Mouse (Mus musculus): ENCODE results near the gene Nos1. TPM values are rescaled to one million over a fixed set of nuclear protein-coding genes. Genes with fewer than 3 reads are reported as not detected.

Nos1 gene
- polyA plus RNA-seq, 1 experiment from 2014 or later, result 3.0 TPM

DNA sequence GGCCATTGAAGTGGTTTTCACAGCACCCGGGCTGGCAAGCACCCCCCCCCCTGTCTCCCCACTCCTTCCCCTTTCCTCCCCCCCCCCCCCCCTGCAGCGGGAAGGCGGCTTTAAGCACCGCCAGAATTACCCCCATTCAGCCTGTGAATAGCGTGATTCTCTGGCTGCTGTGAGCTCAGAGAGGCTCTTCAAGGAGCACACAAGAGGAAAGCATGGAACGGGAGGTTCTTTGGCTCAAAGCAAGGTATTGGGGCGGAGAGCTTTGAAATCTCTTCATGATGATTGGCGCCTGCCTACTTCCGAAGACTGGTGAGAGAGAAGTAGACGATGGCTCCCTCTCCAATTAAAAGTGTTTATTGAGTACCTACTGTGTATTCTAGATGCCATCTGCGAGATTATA, 44.5 kb downstream of the Nos1 start:
- no peak for ATAC-seq (ENCODE audit: low FRiP score)
- H3K36me3 ChIP-seq (replicated peaks; ENCODE audit: control insufficient read depth, insufficient read depth), result no peaks in the 10 kb centered on the region

GRCm38 (mm10) chr5:117827366-117827765, 46.5 kb downstream of the Nos1 start:
- no peak overlapping the region for H3K4me3 ChIP-seq (replicated peaks; ENCODE audit: low read length)
- H3K27me3 ChIP-seq (ENCODE audit: control insufficient read depth, insufficient read depth, low read length), result no peaks in the 10 kb centered on the region
- H3K9ac ChIP-seq, result no peak overlapping the region
- DNase-seq (ENCODE audit: low spot score) (no peak), ATAC-seq (ENCODE audit: low FRiP score) (no peak)
- no peak overlapping the region for H3K4me2 ChIP-seq (replicated peaks)
- no peak overlapping the region for H3K27ac ChIP-seq
- no peaks in the 10 kb centered on the region for H3K4me1 ChIP-seq (replicated peaks; ENCODE audit: control insufficient read depth, insufficient read depth, low read length)
- no peaks in the 10 kb centered on the region for H3K9me3 ChIP-seq (ENCODE audit: control insufficient read depth, low read length)
- no peaks in the 10 kb centered on the region for H3K36me3 ChIP-seq (replicated peaks; ENCODE audit: control insufficient read depth, insufficient read depth)
- WGBS, result 74% methylated on average over 6 of the region's 6 CpGs

More for the DNA sequence above, 44.5 kb downstream of the Nos1 start:
- Histone ChIP-seq H3K9me3 (ENCODE audit: control insufficient read depth, low read length) (no peaks in the 10 kb centered on the region), H3K27ac (no peak overlapping the region), H3K27me3 (ENCODE audit: control insufficient read depth, insufficient read depth, low read length) (no peaks in the 10 kb centered on the region), H3K4me3 (replicated peaks; ENCODE audit: low read length) (no peak overlapping the region), H3K4me1 (replicated peaks; ENCODE audit: control insufficient read depth, insufficient read depth, low read length) (no peaks in the 10 kb centered on the region), H3K9ac (no peak overlapping the region), H3K4me2 (replicated peaks) (no peak overlapping the region)
- no peak for DNase-seq (ENCODE audit: low spot score)
- WGBS, result 67% methylated on average over 11 of the region's 11 CpGs

DNA sequence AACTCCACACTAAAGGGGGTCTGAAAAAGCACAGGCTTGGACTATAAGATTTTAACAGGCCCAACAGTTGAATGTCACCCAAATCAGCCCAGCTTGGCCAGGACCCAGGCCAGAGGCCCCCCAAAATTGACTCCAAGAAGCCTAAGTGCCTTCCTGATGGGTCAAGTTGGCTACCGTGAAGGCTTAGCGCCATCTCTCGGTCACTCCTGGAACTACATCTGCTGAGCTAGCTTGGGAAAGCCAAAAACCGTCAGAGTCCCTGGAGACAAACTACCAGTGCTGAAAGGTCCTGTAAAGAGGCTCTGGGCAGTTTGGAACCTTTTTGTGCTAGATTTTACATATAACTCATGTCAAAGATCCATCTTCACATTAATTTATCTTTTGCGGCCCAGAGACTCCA, 56.1 kb downstream of the Nos1 start:
- H3K27me3 ChIP-seq (ENCODE audit: control insufficient read depth, insufficient read depth, low read length), result peaks cover 26% of the 10 kb centered on the region

DNA sequence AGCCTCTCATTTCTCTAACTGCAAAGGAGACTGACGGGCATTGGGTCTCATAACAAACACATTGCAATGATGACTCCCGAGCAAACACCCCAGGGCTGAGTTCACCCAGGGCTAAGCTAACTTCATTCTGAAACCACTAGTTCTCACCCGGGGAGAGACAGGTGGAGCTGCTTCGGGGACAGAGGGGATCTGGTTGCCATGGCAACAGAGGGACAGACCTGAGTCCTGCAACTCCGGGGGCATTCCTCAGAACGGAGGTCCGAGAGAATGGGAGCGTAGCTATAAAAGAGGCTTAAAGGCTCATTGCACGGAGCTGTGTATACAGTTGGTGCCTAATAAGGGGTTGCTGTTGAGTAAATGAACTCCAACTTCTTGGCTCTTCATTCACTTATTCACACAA, 56.9 kb downstream of the Nos1 start:
- peaks cover 10% of the 10 kb centered on the region; the same call in 1 of the 2 replicates for H3K4me1 ChIP-seq (replicated peaks; ENCODE audit: control insufficient read depth, insufficient read depth, low read length)
- ATAC-seq (ENCODE audit: low FRiP score) (no peak), DNase-seq (ENCODE audit: low spot score) (no peak)
- no peak overlapping the region for H3K9ac ChIP-seq
- no peak overlapping the region for H3K4me2 ChIP-seq (replicated peaks)
- no peak overlapping the region for H3K27ac ChIP-seq
- WGBS, result 12% methylated on average over 9 of the region's 9 CpGs
- H3K27me3 ChIP-seq (ENCODE audit: control insufficient read depth, insufficient read depth, low read length), result peaks cover 34% of the 10 kb centered on the region
- H3K36me3 ChIP-seq (replicated peaks; ENCODE audit: control insufficient read depth, insufficient read depth), result no peaks in the 10 kb centered on the region
- H3K4me3 ChIP-seq (replicated peaks; ENCODE audit: low read length), result no peak overlapping the region
- H3K9me3 ChIP-seq (ENCODE audit: control insufficient read depth, low read length), result peaks cover 11% of the 10 kb centered on the region

More for the DNA sequence above, 56.1 kb downstream of the Nos1 start:
- peak; percentile 90 for DNase-seq (ENCODE audit: low spot score)
- Histone ChIP-seq H3K36me3 (replicated peaks; ENCODE audit: control insufficient read depth, insufficient read depth) (no peaks in the 10 kb centered on the region), H3K9ac (no peak overlapping the region), H3K9me3 (ENCODE audit: control insufficient read depth, low read length) (peaks cover 11% of the 10 kb centered on the region), H3K4me3 (replicated peaks; ENCODE audit: low read length) (no peak overlapping the region), H3K4me1 (replicated peaks; ENCODE audit: control insufficient read depth, insufficient read depth, low read length) (peaks cover 3% of the 10 kb centered on the region; the same call in 1 of the 2 replicates), H3K27ac (no peak overlapping the region), H3K4me2 (replicated peaks) (no peak overlapping the region)
- ATAC-seq (ENCODE audit: low FRiP score), result no peak
- 14% methylated on average over 5 of the region's 5 CpGs for WGBS

GRCm38 (mm10) chr5:117839501-117839900, 58.7 kb downstream of the Nos1 start:
- Histone ChIP-seq H3K4me2 (replicated peaks) (no peak overlapping the region), H3K9me3 (ENCODE audit: control insufficient read depth, low read length) (peaks cover 3% of the 10 kb centered on the region), H3K4me3 (replicated peaks; ENCODE audit: low read length) (no peak overlapping the region), H3K36me3 (replicated peaks; ENCODE audit: control insufficient read depth, insufficient read depth) (no peaks in the 10 kb centered on the region), H3K9ac (no peak overlapping the region), H3K27ac (no peak overlapping the region), H3K4me1 (replicated peaks; ENCODE audit: control insufficient read depth, insufficient read depth, low read length) (peaks cover 10% of the 10 kb centered on the region; the same call in 1 of the 2 replicates), H3K27me3 (ENCODE audit: control insufficient read depth, insufficient read depth, low read length) (peaks cover 51% of the 10 kb centered on the region)
- 79% methylated on average over 7 of the region's 7 CpGs for WGBS
- no peak for DNase-seq (ENCODE audit: low spot score)
- ATAC-seq (ENCODE audit: low FRiP score), result no peak

DNA sequence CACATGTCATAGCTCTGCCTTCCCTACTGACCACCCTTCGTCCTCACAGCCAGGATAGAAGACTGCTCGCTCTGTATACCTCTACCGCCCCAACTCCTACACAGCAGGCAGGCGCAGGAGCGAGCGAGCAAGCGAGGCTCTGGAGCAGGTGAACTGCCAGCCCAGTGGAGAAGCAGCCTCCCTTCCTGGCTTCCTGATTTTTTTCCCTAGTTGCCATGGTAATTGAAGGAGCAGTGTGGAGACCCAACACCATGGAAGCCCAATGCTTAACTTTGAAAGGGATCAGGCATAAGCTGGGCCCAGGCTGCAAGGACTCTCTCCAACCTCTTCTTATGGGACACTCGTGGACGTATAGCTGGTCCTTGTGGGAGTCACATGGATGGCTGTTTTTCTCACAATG, 59.4 kb downstream of the Nos1 start:
- Histone ChIP-seq H3K27me3 (ENCODE audit: control insufficient read depth, insufficient read depth, low read length) (peaks cover 54% of the 10 kb centered on the region), H3K4me1 (replicated peaks; ENCODE audit: control insufficient read depth, insufficient read depth, low read length) (peaks cover 10% of the 10 kb centered on the region; the same call in 1 of the 2 replicates), H3K36me3 (replicated peaks; ENCODE audit: control insufficient read depth, insufficient read depth) (no peaks in the 10 kb centered on the region), H3K9me3 (ENCODE audit: control insufficient read depth, low read length) (no peaks in the 10 kb centered on the region), H3K4me3 (replicated peaks; ENCODE audit: low read length) (no peak overlapping the region), H3K9ac (no peak overlapping the region), H3K27ac (peak overlapping the region; percentile 24; the same call in 1 of the 2 replicates), H3K4me2 (replicated peaks) (no peak overlapping the region)
- ATAC-seq (ENCODE audit: low FRiP score), result peak; percentile 39; the same call in 1 of the 2 replicates
- 33% methylated on average over 9 of the region's 9 CpGs for WGBS
- no peak for DNase-seq (ENCODE audit: low spot score)

DNA sequence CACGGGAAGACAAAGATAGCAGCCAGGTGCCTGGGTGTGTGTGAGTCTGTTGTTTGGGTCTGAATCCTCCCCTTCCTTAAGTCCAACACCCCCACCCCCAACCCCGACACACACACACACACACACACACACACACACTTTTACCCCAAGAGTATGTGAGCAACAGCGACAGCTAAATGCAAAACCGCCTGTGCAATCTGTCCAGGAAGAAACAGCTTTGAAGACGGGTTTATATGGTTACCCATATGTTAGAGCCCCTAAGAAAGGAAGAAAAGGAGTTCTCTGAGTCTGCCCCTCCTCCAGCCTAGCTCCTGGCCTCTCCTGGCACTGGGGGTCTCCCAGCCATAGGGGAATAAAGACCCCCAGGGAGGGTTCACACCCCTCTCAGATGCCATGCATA, 60.2 kb downstream of the Nos1 start:
- no peak overlapping the region for H3K27ac ChIP-seq
- DNase-seq (ENCODE audit: low spot score), result no peak
- peak overlapping the region; percentile 55 for H3K9ac ChIP-seq
- H3K4me2 ChIP-seq (replicated peaks), result no peak overlapping the region
- H3K9me3 ChIP-seq (ENCODE audit: control insufficient read depth, low read length), result no peaks in the 10 kb centered on the region
- ATAC-seq (ENCODE audit: low FRiP score), result no peak
- peaks cover 54% of the 10 kb centered on the region for H3K27me3 ChIP-seq (ENCODE audit: control insufficient read depth, insufficient read depth, low read length)
- WGBS, result 24% methylated on average over 5 of the region's 5 CpGs
- H3K4me3 ChIP-seq (replicated peaks; ENCODE audit: low read length), result no peak overlapping the region
- no peaks in the 10 kb centered on the region for H3K36me3 ChIP-seq (replicated peaks; ENCODE audit: control insufficient read depth, insufficient read depth)
- H3K4me1 ChIP-seq (replicated peaks; ENCODE audit: control insufficient read depth, insufficient read depth, low read length), result peaks cover 10% of the 10 kb centered on the region; the same call in 1 of the 2 replicates

DNA sequence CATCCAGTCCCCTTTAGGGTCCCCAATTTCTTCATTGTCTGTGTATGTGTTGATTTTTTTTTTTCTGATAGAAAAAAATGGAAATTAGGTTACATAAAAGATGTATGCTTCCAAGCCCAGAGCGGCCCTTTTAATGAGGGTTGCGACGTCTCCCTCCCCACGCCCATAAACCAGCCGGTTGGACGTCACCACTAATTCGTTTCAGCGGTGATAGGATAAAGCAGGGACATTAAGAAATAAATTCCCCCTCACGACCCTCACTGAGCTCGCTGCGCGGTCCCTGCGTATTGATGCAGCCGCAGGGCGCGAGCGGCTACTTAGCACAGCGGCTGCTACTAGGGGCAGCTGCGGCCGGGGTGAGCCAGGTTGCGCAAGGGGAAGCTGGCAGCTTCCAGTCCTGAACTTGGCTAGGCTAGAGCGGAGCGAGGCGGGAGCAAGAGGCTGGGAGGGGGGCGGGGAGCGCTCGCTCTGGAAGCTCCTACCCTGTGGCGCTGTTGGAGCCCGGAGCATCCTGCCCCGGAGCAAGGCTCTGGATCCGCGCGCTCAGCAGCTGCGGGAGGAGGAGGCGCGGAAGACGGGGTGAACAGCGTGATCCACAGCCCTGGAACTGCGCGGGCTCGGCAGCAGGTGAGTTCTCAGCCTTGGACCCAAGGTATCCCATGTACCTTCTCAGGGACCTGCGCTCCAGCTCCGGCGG, 61.0 kb downstream of the Nos1 start:
- H3K27me3 ChIP-seq (ENCODE audit: control insufficient read depth, insufficient read depth, low read length), result peaks cover 54% of the 10 kb centered on the region
- H3K4me2 ChIP-seq (replicated peaks), result peak overlapping the region; percentile 75
- no peak overlapping the region for H3K27ac ChIP-seq
- peaks cover 10% of the 10 kb centered on the region; the same call in 1 of the 2 replicates for H3K4me1 ChIP-seq (replicated peaks; ENCODE audit: control insufficient read depth, insufficient read depth, low read length)
- ATAC-seq (ENCODE audit: low FRiP score), result peak; percentile 51; the same call in 1 of the 2 replicates
- H3K36me3 ChIP-seq (replicated peaks; ENCODE audit: control insufficient read depth, insufficient read depth), result no peaks in the 10 kb centered on the region
- peak; percentile 49 for DNase-seq (ENCODE audit: low spot score)
- H3K4me3 ChIP-seq (replicated peaks; ENCODE audit: low read length), result peak overlapping the region; percentile 35
- WGBS, result under 1% methylated on average over 44 of the region's 44 CpGs
- peak overlapping the region; percentile 55 for H3K9ac ChIP-seq
- H3K9me3 ChIP-seq (ENCODE audit: control insufficient read depth, low read length), result no peaks in the 10 kb centered on the region

DNA sequence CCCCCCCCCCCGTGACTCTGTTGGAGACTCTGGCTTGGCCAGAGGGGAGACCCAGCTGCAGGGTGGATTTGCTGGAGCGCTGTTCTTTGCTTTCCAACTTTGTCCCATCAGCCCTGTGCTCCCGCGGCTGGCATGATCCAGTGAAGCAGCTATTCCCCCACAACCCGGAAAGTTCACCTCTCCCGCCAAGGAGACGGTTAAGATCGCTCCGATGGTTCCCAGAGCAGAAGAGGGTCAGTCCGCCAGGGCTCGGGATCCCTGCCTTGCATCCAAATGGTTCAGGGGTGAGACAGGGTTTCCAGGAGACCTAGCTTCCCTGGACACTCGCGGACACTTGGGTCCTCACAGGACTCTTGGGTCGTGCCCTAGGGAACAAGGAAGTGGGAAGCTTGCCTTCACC, 61.9 kb downstream of the Nos1 start:
- Histone ChIP-seq H3K9me3 (ENCODE audit: control insufficient read depth, low read length) (no peaks in the 10 kb centered on the region), H3K27ac (no peak overlapping the region), H3K4me1 (replicated peaks; ENCODE audit: control insufficient read depth, insufficient read depth, low read length) (peaks cover 10% of the 10 kb centered on the region; the same call in 1 of the 2 replicates), H3K27me3 (ENCODE audit: control insufficient read depth, insufficient read depth, low read length) (peaks cover 54% of the 10 kb centered on the region), H3K4me3 (replicated peaks; ENCODE audit: low read length) (peak overlapping the region; percentile 35), H3K9ac (peak overlapping the region; percentile 55; the same call in 1 of the 2 replicates), H3K4me2 (replicated peaks) (peak overlapping the region; percentile 75), H3K36me3 (replicated peaks; ENCODE audit: control insufficient read depth, insufficient read depth) (no peaks in the 10 kb centered on the region)
- ATAC-seq (ENCODE audit: low FRiP score) (no peak), DNase-seq (ENCODE audit: low spot score) (no peak)
- 3% methylated on average over 14 of the region's 14 CpGs for WGBS

Measured in hindbrain, embryonic 14.5 days (tissue).